Mouse (Mus musculus): ENCODE measurements around the gene Pik3c2b. TPM values are rescaled to one million over a fixed set of nuclear protein-coding genes. Genes with fewer than 3 reads are reported as not detected.

The Pik3c2b gene
- polyA plus RNA-seq, 2 experiments = 0.48 to 0.76 TPM

- no peak for DNase-seq (ENCODE audit: low read depth in 3 of 3, low spot score in 3 of 3)
- TF ChIP-seq EP300 (IDR thresholded peaks at IDR 0.05; ENCODE audit: low read depth) (no peak), CTCF (IDR thresholded peaks at IDR 0.05; ENCODE audit: low read depth) (no peak)
- H3K9ac ChIP-seq (replicated peaks) = no peak overlapping the region
- no peak overlapping the region for H3K4me3 ChIP-seq (ENCODE audit: insufficient read depth in 1 of 2, low read depth in 2 of 2, low read length in 2 of 2)
- H3K27me3 ChIP-seq (ENCODE audit: control insufficient read depth, insufficient read depth, low read length) = no peaks in the 10 kb centered on the region
- H3K4me1 ChIP-seq (replicated peaks; ENCODE audit: control insufficient read depth in 2 of 2, insufficient read depth in 2 of 2, low read length in 1 of 2) = peaks cover 0 to 3% of the 10 kb centered on the region in 2 experiments; a peak in 1 of 4 replicates
- H3K36me3 ChIP-seq (replicated peaks; ENCODE audit: control insufficient read depth, insufficient read depth, low read depth) = no peaks in the 10 kb centered on the region
- H3K4me2 ChIP-seq (ENCODE audit: low read depth) = no peak overlapping the region
- H3K27ac ChIP-seq = no peak overlapping the region
- WGBS (ENCODE audit: insufficient replicate concordance) = 63% methylated on average over 6 of the region's 6 CpGs
- ATAC-seq (ENCODE audit: insufficient read depth) = no peak
- H3K9me3 ChIP-seq (ENCODE audit: control insufficient read depth, low read length) = no peaks in the 10 kb centered on the region
Measured at GRCm38 (mm10) chr1:133063164-133063563, 17.7 kb downstream of the Pik3c2b start.

- Histone ChIP-seq H3K9me3 (ENCODE audit: control insufficient read depth, low read length) (no peaks in the 10 kb centered on the region), H3K4me2 (ENCODE audit: low read depth) (no peak overlapping the region), H3K27me3 (ENCODE audit: control insufficient read depth, insufficient read depth, low read length) (no peaks in the 10 kb centered on the region), H3K4me1 (replicated peaks; ENCODE audit: control insufficient read depth in 2 of 2, insufficient read depth in 2 of 2, low read length in 1 of 2) (peaks cover 0 to 17% of the 10 kb centered on the region in 2 experiments; a peak in 2 of 4 replicates), H3K27ac (no peak overlapping the region), H3K4me3 (ENCODE audit: insufficient read depth in 1 of 2, low read depth in 2 of 2, low read length in 2 of 2) (no peak overlapping the region), H3K36me3 (replicated peaks; ENCODE audit: control insufficient read depth, insufficient read depth, low read depth) (no peaks in the 10 kb centered on the region), H3K9ac (replicated peaks) (no peak overlapping the region)
- ATAC-seq (ENCODE audit: insufficient read depth) (no peak), DNase-seq (ENCODE audit: low read depth in 3 of 3, low spot score in 3 of 3) (no peak)
- TF ChIP-seq CTCF (IDR thresholded peaks at IDR 0.05; ENCODE audit: low read depth) (no peak), EP300 (IDR thresholded peaks at IDR 0.05; ENCODE audit: low read depth) (no peak)
- 64% methylated on average over 5 of the region's 5 CpGs for WGBS (ENCODE audit: insufficient replicate concordance)
Measured at GRCm38 (mm10) chr1:133068268-133068667, 22.8 kb downstream of the Pik3c2b start.

- no peak overlapping the region for H3K4me3 ChIP-seq (ENCODE audit: insufficient read depth in 1 of 2, low read depth in 2 of 2, low read length in 2 of 2)
- DNase-seq (ENCODE audit: low read depth in 3 of 3, low spot score in 3 of 3) = no peak
- peaks cover 0 to 20% of the 10 kb centered on the region in 2 experiments; a peak in 2 of 4 replicates for H3K4me1 ChIP-seq (replicated peaks; ENCODE audit: control insufficient read depth in 2 of 2, insufficient read depth in 2 of 2, low read length in 1 of 2)
- H3K4me2 ChIP-seq (ENCODE audit: low read depth) = no peak overlapping the region
- TF ChIP-seq CTCF (IDR thresholded peaks at IDR 0.05; ENCODE audit: low read depth) (no peak), EP300 (IDR thresholded peaks at IDR 0.05; ENCODE audit: low read depth) (no peak)
- no peaks in the 10 kb centered on the region for H3K27me3 ChIP-seq (ENCODE audit: control insufficient read depth, insufficient read depth, low read length)
- WGBS (ENCODE audit: insufficient replicate concordance) = 83% methylated on average over 15 of the region's 15 CpGs
- H3K36me3 ChIP-seq (replicated peaks; ENCODE audit: control insufficient read depth, insufficient read depth, low read depth) = no peaks in the 10 kb centered on the region
- H3K9me3 ChIP-seq (ENCODE audit: control insufficient read depth, low read length) = no peaks in the 10 kb centered on the region
- no peak overlapping the region for H3K27ac ChIP-seq
- no peak overlapping the region for H3K9ac ChIP-seq (replicated peaks)
- ATAC-seq (ENCODE audit: insufficient read depth) = no peak
Measured at GRCm38 (mm10) chr1:133068669-133069274, 23.3 kb downstream of the Pik3c2b start.

GRCm38 (mm10) chr1:133069275-133070120 is 24.0 kb downstream of the Pik3c2b start:
- H3K9ac ChIP-seq (replicated peaks) = no peak overlapping the region
- TF ChIP-seq CTCF (IDR thresholded peaks at IDR 0.05; ENCODE audit: low read depth) = no peak
- TF ChIP-seq EP300 (IDR thresholded peaks at IDR 0.05; ENCODE audit: low read depth) = no peak
- no peak overlapping the region for H3K4me3 ChIP-seq (ENCODE audit: insufficient read depth in 1 of 2, low read depth in 2 of 2, low read length in 2 of 2)
- 54% methylated on average over 12 of the region's 12 CpGs for WGBS (ENCODE audit: insufficient replicate concordance)
- peaks cover 0 to 20% of the 10 kb centered on the region in 2 experiments; a peak in 2 of 4 replicates for H3K4me1 ChIP-seq (replicated peaks; ENCODE audit: control insufficient read depth in 2 of 2, insufficient read depth in 2 of 2, low read length in 1 of 2)
- H3K27me3 ChIP-seq (ENCODE audit: control insufficient read depth, insufficient read depth, low read length) = no peaks in the 10 kb centered on the region
- H3K4me2 ChIP-seq (ENCODE audit: low read depth) = no peak overlapping the region
- ATAC-seq (ENCODE audit: insufficient read depth) = no peak
- no peak overlapping the region for H3K27ac ChIP-seq
- no peaks in the 10 kb centered on the region for H3K36me3 ChIP-seq (replicated peaks; ENCODE audit: control insufficient read depth, insufficient read depth, low read depth)
- no peak for DNase-seq (ENCODE audit: low read depth in 3 of 3, low spot score in 3 of 3)
- H3K9me3 ChIP-seq (ENCODE audit: control insufficient read depth, low read length) = no peaks in the 10 kb centered on the region

GRCm38 (mm10) chr1:133070157-133070556 is 24.7 kb downstream of the Pik3c2b start:
- ATAC-seq (ENCODE audit: insufficient read depth) = no peak

More at GRCm38 (mm10) chr1:133070157-133070556, 24.7 kb downstream of the Pik3c2b start:
- no peak for DNase-seq (ENCODE audit: low read depth in 3 of 3, low spot score in 3 of 3)
- Histone ChIP-seq H3K36me3 (replicated peaks; ENCODE audit: control insufficient read depth, insufficient read depth, low read depth) (no peaks in the 10 kb centered on the region), H3K4me2 (ENCODE audit: low read depth) (no peak overlapping the region), H3K4me3 (ENCODE audit: insufficient read depth in 1 of 2, low read depth in 2 of 2, low read length in 2 of 2) (no peak overlapping the region), H3K9ac (replicated peaks) (no peak overlapping the region), H3K27ac (no peak overlapping the region), H3K4me1 (replicated peaks; ENCODE audit: control insufficient read depth in 2 of 2, insufficient read depth in 2 of 2, low read length in 1 of 2) (peaks cover 0 to 20% of the 10 kb centered on the region in 2 experiments; a peak in 2 of 4 replicates), H3K27me3 (ENCODE audit: control insufficient read depth, insufficient read depth, low read length) (no peaks in the 10 kb centered on the region), H3K9me3 (ENCODE audit: control insufficient read depth, low read length) (no peaks in the 10 kb centered on the region)
- TF ChIP-seq CTCF (IDR thresholded peaks at IDR 0.05; ENCODE audit: low read depth) (no peak), EP300 (IDR thresholded peaks at IDR 0.05; ENCODE audit: low read depth) (no peak)
- WGBS (ENCODE audit: insufficient replicate concordance) = 25% methylated on average over 5 of the region's 5 CpGs
